Mouse (Mus musculus) testis, adult 2 months (tissue): ENCODE results near the gene Prdm16.

Experiments used
- CTCF ChIP-seq: fragments of 200-500 bp; IDR thresholded peaks from 2 replicates; pipeline ENCODE4 v1.5.1; 2012; ENCODE audit warnings: low read depth, mild to moderate bottlenecking, inconsistent platforms, low read length, moderate library complexity; ENCODE audit not compliant: control insufficient read depth, insufficient read depth, insufficient replicate concordance
- POLR2A ChIP-seq: fragments of 200-500 bp; IDR thresholded peaks from 2 replicates; pipeline ENCODE4 v1.6.1; 2012; ENCODE audit warnings: low read depth, mild to moderate bottlenecking, inconsistent platforms, low read length, moderate library complexity; ENCODE audit not compliant: control insufficient read depth

GRCm38 (mm10) chr4:154673986-154674385, 37.3 kb upstream of the Prdm16 start:
- TF ChIP-seq CTCF: no peak
- TF ChIP-seq POLR2A: no peak
